Mouse (Mus musculus): ENCODE results near the gene Spry2.

Spry2 gene

DNA sequence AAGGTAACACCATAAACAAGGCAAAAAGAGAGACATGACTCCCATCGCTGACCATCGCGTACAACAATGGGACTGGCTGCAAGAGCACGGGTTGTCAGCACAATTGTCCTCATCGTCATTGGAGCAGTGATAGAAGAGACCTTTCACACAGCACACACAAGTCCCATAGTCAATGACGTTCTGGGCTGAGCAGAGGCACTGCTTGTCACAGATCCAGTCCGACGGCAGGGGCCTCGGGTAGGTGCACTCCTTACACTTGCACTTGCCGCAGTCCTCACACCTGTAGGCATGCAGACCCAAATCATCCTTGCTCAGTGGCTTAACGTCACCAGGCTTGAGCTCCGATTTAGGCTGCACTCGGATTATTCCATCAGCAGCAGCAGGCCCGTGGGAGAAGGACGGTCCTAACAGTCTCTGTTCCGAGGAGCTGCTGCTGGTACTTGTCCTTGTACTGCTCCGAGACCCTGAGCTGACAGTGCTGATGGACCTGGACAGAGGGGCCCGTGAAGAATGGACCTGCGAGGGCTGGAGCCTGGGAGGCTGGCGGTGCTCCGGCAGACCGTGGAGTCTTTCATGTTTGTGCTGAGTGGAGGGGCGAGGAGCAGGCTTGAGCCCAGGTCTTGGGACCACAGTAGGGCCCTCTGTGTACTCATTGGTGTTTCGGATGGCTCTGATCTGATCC lies 3.5 kb downstream of the Spry2 start:
- DNase-seq (ENCODE audit: low read depth, low spot score) = no peak

DNA sequence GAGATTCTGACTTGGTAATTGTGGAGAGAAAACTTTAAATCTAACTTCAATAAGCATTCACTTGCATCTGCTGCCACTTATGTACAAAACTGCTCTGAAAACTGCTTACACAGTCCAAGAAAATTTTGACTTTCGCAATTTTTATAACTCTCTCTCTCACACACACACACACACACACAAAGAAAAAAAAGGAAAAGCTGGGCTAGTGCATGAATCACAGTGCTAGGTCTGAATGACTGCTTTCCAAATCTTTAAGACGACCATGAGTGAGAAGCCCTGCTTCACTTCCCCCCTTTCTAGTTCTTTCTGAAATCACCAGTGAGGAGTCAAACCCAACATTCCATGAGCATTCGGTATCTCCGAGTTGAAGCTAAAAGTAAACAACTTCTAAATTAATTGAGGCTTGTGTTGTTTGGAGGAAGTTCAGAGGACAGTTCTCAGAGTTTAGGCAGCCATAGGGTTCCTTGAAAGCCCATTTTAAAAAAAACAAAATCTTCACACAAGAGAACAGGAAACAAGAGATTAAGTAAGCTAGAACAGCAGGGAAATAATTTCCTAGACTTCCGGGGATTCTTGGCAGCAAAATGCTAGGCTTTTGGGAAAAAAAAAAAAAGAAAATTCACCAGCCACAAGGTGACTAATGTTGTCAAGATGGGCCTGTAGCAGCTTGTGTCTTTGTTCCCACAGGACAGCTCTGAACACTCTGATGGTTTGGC lies 5.9 kb downstream of the Spry2 start:
- no peak for DNase-seq (ENCODE audit: low read depth, low spot score)

DNA sequence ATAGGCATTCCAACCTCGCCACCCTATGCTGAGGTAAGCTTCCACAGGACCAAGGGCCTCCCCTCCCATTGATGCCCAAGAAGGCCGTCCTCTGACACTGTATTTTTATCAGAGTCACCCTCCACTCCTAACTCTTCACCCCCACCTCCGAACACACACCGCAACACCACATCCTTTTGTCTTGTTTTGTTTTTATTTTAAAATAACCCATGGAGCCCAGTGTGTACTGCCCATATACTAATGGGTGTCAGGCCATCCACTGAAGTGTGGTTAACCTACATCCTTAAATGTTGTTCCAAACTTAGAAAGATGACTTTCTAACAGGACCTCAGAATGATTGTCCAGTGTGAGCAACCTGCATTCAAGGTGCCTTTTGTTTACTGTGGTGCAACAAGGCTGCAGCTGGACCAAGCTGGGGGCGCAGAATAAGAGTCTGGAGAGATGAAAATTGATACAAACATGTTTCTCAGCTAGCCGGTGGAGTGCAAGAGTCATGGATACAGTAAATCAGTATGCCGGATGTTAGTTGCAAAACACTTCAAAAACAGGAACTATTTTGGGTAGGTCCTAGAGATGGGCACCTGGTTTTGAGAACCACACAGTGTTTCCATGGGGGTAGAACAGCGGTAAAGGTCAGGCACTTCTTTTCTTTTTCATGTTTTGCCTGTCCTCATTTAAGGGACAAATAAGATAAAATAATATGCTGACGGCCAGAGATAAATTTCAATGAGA lies 9.8 kb downstream of the Spry2 start:
- DNase-seq (ENCODE audit: low read depth, low spot score) = peak; percentile 40

DNA sequence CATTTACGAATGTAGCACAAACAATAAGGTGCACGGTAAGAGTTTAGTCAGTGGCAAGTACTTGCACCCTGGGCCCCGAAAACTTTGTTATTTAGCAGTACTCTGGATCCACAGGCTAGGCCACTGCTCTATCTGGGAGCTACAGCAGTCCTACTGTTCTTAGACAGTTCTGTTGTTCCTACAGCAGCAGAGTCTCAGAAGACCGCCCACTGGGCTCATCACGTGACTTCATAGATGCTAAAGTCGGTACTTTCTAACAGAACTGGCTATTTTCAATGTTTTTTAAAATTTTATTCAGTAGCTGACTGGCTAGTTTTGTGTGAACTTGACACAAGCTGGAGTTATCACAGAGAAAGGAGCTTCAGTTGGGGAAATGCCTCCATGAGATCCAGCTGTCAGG lies 11.4 kb downstream of the Spry2 start:
- no peak for DNase-seq (ENCODE audit: low read depth, low spot score)

DNA sequence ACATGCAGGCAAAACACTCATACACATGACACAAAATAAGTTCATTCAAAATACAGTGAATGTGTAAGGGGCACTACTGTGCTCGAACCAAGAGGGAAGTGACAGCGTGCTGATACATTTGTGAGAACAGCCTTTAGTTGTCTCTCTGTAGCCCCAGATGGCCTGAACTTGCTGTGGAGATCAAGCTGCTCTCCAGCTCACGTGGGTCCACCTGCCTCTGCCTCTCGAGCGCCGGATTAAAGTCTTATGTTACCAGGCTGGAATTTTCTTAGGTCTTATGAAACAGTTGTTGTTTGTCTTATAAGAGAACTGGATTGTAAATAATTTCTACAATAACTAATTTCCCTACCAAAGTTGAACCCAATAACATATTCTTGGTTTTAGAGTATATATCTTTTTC lies 13.4 kb downstream of the Spry2 start:
- DNase-seq (ENCODE audit: low read depth, low spot score) = no peak

DNA sequence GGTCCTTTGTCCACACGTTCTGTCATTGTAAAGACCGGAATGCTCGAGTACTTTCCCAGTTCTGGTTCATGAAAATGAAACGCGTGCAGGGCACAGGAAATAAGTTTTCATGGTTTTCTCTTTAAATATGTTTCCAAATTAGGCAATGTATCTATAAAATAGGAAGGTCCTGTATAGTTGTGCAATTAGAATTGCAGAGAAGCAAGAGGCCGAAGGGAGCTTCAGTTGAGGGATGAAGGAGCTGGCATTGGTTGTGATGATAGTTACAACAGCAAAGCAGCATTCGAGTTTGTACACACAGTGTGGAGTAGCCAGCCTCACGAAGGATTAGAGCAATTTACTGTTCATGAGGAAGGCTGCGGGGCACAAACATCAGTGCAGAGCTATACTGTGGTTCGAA lies 18.3 kb downstream of the Spry2 start:
- no peak for DNase-seq (ENCODE audit: low read depth, low spot score)

DNA sequence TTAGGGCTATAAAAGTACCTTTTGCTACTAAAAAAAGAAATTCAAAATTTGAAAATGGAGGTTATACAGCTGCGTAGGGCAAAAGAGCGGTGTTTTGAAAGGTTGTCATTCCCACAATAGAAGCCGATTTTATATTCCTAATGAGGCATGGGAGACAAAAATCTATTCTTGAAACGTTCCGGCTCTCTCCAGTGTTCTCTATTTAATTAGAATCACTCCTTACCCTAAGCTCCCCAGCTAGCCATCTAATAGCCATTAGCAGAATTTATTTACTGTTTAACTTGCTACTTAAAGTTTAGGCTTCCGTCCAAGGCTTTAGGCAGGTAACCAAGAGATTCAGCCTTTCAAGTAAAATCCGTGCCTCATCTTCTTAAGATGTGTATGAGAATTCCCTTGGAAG lies 20.2 kb downstream of the Spry2 start:
- DNase-seq (ENCODE audit: low read depth, low spot score) = no peak

DNA sequence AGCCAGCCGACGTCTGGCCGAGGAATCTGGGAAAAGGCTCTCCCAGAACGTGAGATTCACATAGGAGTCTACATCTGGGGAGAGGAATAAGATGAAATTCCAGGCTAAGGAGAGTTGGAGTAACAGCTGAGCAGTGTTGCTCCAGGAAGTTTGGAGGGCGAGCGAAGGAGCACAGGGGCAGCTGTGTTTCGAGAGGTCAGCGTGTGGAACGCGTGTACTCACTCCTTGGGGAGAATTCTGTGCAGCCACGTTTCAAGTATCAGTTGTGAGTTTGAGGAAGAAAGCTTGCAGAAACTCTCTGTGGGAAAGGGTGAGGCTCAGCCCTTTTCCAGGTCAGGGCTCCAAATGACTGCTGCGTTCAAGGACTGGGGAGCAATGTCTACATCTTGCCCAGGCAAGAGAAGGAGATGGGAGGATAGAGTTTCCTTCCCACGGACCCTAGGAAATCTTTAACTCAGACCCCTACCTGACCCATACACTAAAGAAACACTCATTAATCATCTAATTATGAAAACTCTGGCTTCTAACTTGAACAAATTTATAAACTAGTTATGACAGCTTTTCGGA lies 26.2 kb downstream of the Spry2 start:
- no peak for DNase-seq (ENCODE audit: low read depth, low spot score)

DNA sequence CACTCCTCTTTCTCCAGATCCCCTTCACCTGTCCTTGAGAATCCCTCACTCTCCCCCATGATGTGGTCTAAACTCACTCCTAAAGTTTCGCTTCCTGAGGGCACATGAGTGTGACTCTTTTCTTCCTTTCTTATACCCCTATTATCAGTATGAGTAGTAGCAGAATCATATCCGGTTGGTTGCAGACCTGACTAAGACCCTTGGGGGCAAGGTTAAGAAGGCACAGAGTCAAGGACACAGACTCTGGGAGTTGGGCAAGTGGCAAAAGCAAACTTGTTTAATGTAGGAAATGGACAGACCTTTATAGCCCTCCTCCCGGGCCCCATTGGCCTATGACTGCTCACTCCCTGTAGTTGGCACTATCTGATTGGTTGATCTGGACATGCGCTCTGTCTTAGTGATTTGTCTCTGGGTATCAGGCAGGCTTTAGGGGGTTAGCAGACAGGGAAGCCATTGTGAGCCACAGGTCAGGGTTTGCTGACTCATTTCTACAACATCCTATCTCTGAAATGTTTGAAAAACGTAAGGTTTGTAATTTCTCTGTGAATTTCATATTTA lies 31.2 kb downstream of the Spry2 start:
- no peak for DNase-seq (ENCODE audit: low read depth, low spot score)

DNA sequence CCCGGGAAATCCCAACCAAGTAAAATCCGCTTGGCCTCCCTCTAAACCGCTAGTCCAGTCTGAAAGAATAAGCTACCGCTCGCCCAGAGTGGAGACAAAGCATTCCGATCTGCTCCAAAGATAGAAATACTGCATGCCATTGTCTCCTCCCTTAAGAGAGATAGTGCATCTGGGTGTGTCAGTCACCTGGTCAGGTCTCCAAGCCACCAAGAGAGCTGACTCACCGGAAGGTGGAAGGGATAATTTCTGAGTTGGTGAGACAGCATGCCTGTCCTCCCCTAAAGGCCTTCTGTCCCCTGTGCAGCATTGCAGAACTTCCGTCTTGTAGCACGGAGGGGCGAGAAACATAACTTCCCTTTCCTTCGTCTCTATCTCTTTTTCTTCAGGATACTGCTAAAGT lies 34.4 kb downstream of the Spry2 start:
- DNase-seq (ENCODE audit: low read depth, low spot score) = no peak

DNA sequence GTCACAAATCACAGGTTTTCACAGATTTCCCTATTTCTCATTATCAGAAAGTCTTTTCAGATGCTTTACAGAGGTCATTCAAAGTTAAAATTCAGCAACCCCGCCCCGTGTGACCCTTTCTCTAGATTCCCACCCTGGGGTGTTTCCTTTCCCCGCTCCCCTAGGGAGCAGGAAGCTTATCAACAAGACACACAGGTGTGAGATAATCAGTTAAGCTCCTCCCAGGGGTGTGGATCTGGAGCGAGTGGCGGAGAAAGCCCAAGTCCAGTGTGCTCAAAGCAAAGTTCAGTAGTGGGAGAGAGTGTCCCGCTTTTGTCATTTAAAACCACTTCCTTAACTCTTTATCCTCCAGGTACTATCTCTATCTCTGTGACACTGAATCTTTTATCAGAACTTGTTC lies 35.7 kb downstream of the Spry2 start:
- no peak for DNase-seq (ENCODE audit: low read depth, low spot score)

DNA sequence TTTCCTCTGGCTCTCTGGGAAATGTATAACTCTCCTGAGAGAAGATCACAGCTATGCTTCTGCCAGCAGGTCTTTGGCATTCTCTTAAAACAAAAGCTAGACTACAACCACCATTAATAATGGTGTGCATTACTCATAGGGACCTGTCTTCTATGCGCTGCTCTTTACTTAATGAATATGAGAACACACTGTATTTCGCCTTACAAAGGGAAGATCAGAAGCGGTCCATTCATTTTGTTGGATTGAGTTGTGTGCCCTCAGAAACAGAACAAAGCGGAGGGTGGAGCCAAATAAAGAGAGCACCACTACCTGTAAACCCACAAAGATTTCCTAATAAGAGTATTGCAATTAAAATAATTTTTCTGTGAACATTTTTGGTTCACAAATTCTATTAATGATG lies 36.3 kb downstream of the Spry2 start:
- no peak for DNase-seq (ENCODE audit: low read depth, low spot score)

DNA sequence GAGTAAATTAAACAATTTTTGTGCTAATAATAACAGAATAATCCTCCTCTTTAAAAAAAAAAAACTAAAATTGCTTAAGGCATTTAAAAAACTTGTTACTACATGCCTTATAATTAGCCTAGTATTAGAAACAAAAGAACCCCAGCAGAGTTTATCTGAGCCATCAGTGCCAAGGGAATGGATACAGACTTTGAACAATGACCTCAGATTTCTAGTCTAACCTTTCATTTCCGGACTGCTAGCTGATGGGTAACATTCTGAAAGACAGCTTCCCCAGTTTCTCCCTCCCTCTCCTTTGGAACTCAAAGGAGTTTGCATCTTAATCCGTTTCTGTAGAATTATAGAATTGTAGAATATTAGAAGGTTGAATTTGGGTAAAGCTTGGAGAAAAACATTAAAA lies 36.7 kb downstream of the Spry2 start:
- DNase-seq (ENCODE audit: low read depth, low spot score) = no peak

DNA sequence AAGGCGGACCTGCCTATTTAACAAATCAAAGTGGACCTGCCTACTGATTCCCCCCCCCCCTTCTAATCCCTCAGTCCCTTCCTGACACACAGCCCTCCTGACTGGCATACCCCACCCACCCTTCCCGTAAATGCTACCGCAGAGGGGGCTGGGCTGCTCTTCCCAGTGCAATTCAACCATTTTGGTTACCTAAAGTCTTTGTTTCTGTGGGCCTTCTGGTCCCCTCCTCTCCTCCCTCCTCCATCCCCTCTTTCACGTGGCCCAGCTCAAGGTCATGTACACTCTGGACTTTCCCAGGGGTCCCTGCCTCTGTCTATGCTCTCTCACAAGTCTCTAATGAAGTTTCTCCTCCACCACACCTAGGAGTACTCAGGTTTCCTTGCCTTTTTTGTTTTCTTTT lies 37.3 kb downstream of the Spry2 start:
- no peak for DNase-seq (ENCODE audit: low read depth, low spot score)

DNA sequence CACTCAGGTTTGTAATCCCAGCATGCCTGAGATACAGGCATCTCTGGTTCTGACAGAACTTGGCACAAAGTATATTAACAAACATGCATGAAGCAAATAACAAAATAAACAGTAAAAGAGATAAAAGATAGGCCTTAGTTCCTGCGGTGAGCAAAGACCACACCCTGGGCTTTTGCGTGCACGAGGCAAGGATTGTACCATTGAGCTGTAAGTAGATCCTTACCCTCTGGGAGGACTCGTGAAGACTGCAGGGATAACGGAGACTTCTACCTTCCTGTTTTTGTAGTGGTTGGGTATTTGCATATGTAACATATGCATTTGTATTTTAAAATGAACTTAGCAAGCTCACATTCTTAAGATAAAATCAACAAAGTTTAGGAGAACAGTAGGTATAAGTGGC lies 37.7 kb downstream of the Spry2 start:
- DNase-seq (ENCODE audit: low read depth, low spot score) = no peak

DNA sequence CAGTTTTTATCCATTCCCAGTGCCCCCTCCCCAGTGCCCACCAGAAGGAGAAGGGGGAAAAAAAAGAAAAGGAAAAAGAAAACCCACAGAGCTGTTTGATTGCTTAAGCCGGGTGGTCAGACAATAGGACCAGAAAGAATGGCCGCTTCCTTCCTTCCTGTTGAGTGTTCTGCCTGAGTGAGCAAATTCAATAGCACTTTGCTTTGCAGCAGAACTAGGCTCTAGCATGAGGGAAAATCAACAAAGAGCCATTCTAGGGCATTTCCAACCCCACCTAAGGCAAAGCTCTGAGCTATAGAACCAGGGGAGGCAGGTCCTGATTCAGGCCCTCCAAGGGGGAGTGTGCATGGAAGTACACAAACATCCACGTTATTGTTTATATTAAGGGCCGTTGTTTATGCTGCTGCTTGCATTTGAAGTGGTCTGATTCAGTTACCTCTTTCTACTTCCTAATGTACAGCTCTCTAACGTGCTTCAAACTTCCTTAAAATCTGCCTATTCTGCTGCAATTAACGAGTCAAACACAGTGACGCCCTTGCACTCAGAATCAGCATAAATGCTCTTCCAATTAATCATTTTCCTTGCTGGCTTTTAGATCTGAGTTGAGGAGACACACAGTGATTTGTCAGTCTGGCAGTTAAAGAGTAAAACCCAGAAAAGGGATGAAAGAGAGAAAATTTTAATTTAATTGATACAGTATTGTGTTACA lies 45.1 kb downstream of the Spry2 start:
- no peak for DNase-seq (ENCODE audit: low read depth, low spot score)
